Mouse (Mus musculus) stomach, embryonic 16.5 days (tissue): ENCODE measurements around the gene Lta. TPM values are rescaled to one million over a fixed set of nuclear protein-coding genes. Genes with fewer than 3 reads are reported as not detected.

Experiments
- ATAC-seq: fragments of 200-750 bp; cut with Nextera tagmentation; 2 replicates; pipeline ENCODE4 v1.8.0; 2017; ENCODE audit warnings: moderate number of reproducible peaks, moderate TSS enrichment; ENCODE audit not compliant: insufficient read depth, low FRiP score
- H3K27ac ChIP-seq: fragments of 300-500 bp; sonication (generic); 2 replicates; pipeline ENCODE4 v1.5.1; 2014; ENCODE audit warnings: low read length
- H3K27me3 ChIP-seq: fragments of 300-500 bp; sonication (generic); 2 replicates; pipeline ENCODE4 v1.6.1; 2014; ENCODE audit warnings: low read length, control low read depth, mixed read lengths; ENCODE audit not compliant: control insufficient read depth, insufficient read depth
- H3K36me3 ChIP-seq: fragments of 300-500 bp; sonication (generic); 2 replicates; pipeline ENCODE4 v1.6.1; 2014; ENCODE audit warnings: low read length; ENCODE audit not compliant: control insufficient read depth, insufficient read depth
- H3K4me1 ChIP-seq: fragments of 300-500 bp; sonication (generic); 2 replicates; pipeline ENCODE4 v1.6.1; 2014; ENCODE audit warnings: low read length, control low read depth, mixed read lengths; ENCODE audit not compliant: control insufficient read depth, insufficient read depth
- H3K4me2 ChIP-seq: fragments of 300-500 bp; sonication (generic); 2 replicates; pipeline ENCODE4 v1.6.1; 2014; ENCODE audit warnings: low read depth, low read length, mixed read lengths
- H3K4me3 ChIP-seq: fragments of 300-500 bp; sonication (generic); replicated peaks from 2 replicates; pipeline ENCODE4 v1.5.1; 2014; ENCODE audit warnings: mild to moderate bottlenecking, low read length
- H3K9ac ChIP-seq: fragments of 300-500 bp; sonication (generic); 2 replicates; pipeline ENCODE4 v1.6.1; 2014; ENCODE audit warnings: low read length
- H3K9me3 ChIP-seq: fragments of 300-500 bp; sonication (generic); replicated peaks from 2 replicates; pipeline ENCODE4 v1.6.1; 2016; ENCODE audit warnings: low read length, control low read depth; ENCODE audit not compliant: control insufficient read depth
- WGBS: fragments of 180-500 bp; shearing (Covaris S2); extraction: QIAGEN DNeasy Blood & Tissue Kit; methylation state at CpG from one replicate; pipeline ENCODE4 v1.1.7; 2014; 5-methylcytosine and 5-hydroxymethylcytosine counted together
- microRNA-seq: library from miRNA; unstranded; fragments of <30 nt; microRNA quantifications from one replicate; pipeline ENCODE4, GENCODE M21; 2016
- polyA plus RNA-seq: library from polyadenylated mRNA; unstranded; fragments of >200 nt; fragmentation: Nextera tagmentation; extraction: Ambion mirVana; gene quantifications from 2 replicates; pipeline ENCODE4 v1.2.1, GENCODE M21; 2015

The Lta gene
- polyA plus RNA-seq, 1 experiment from 2014 or later: 0.46 TPM

DNA sequence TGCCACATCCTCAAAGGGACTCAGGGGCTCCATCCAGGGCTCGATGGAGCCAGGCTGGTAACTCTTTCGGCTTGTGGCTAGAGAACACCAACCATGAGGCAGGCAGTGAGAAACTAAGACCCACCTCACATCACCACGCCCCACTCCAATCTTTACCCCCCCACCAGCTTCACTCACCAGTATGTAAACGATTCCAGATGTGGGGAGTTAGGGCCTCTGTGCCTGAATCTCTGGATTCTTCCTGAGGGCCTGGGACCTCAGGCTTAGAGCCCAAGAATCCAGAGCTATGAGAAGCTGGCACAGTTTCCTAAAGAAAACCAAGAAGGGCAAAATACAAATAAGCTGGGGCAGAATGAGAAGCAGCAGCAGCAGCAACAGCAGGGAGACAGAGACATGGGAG lies 51.2 kb downstream of the Lta start:
- no peaks in the 10 kb centered on the region for H3K27me3 ChIP-seq
- ATAC-seq: no peak
- 81% methylated on average over 4 of the region's 4 CpGs for WGBS
- peaks cover 68% of the 10 kb centered on the region for H3K36me3 ChIP-seq
- no peaks in the 10 kb centered on the region for H3K9me3 ChIP-seq
- H3K9ac ChIP-seq: no peak overlapping the region
- no peaks in the 10 kb centered on the region for H3K4me1 ChIP-seq
- H3K4me3 ChIP-seq: no peak overlapping the region
- H3K27ac ChIP-seq: no peak overlapping the region
- H3K4me2 ChIP-seq: no peak overlapping the region

Small RNA genes within 50 kb of the gene (microRNA-seq; reads per million reads assigned to microRNA genes)
- gene Mir6973a (not detected), gene Mir6974 (not detected), gene Mir6975 (1.7 reads per million, percentile 2 among the genes with 10 or more reads in this experiment), gene Mir8094 (not detected)

Other genes starting within 250 kb of the Lta start
- gene Hspa1b, start 246.1 kb downstream of the Lta start, polyA plus RNA-seq: 0.94 and 1.4 TPM in 2 replicates
- 0.27 TPM in 1 of 2 replicates, not detected in the other for gene Gm20481, start 235.4 kb downstream of the Lta start, polyA plus RNA-seq
- gene Hspa1a, start 233.2 kb downstream of the Lta start, polyA plus RNA-seq: 13.7 and 16.3 TPM in 2 replicates
- gene Hspa1l, start 232.6 kb downstream of the Lta start, polyA plus RNA-seq: 0.96 and 1.4 TPM in 2 replicates
- 145 and 146 TPM in 2 replicates for gene Lsm2, start 223.5 kb downstream of the Lta start, polyA plus RNA-seq
- gene Vars, start 204.4 kb downstream of the Lta start, polyA plus RNA-seq: 81.1 and 82.1 TPM in 2 replicates
- gene Vwa7, start 188.8 kb downstream of the Lta start, polyA plus RNA-seq: 0.26 and 0.42 TPM in 2 replicates
- gene Sapcd1, start 177.3 kb downstream of the Lta start, polyA plus RNA-seq: 14.2 and 14.3 TPM in 2 replicates
- gene Msh5, start 158.6 kb downstream of the Lta start, polyA plus RNA-seq: 3.9 and 4.2 TPM in 2 replicates
- 396 and 441 TPM in 2 replicates for gene Clic1, start 155.4 kb downstream of the Lta start, polyA plus RNA-seq
- gene Ddah2, start 146.3 kb downstream of the Lta start, polyA plus RNA-seq: 190 and 193 TPM in 2 replicates
- gene Ly6g6c, start 140.0 kb downstream of the Lta start, polyA plus RNA-seq: 50.6 and 109 TPM in 2 replicates
- gene Mpig6b, start 139.2 kb downstream of the Lta start, polyA plus RNA-seq: 0.48 and 1.0 TPM in 2 replicates
- gene Ly6g6e, start 128.4 kb downstream of the Lta start, polyA plus RNA-seq: 32.3 and 49.2 TPM in 2 replicates
- 3.2 and 4.1 TPM in 2 replicates for gene Ly6g6d, start 127.3 kb downstream of the Lta start, polyA plus RNA-seq
- gene Ly6g6f, start 119.7 kb downstream of the Lta start, polyA plus RNA-seq: 0.46 and 0.54 TPM in 2 replicates
- 95.8 and 97.9 TPM in 2 replicates for gene Abhd16a, start 116.1 kb downstream of the Lta start, polyA plus RNA-seq
- gene Ly6g5c, start 97.1 kb downstream of the Lta start, polyA plus RNA-seq: not detected in 2 replicates
- 0.53 and 0.89 TPM in 2 replicates for gene Ly6g5b, start 89.9 kb downstream of the Lta start, polyA plus RNA-seq
- 18.1 and 19.4 TPM in 2 replicates for gene Gpank1, start 83.9 kb downstream of the Lta start, polyA plus RNA-seq
- gene Csnk2b, start 83.3 kb downstream of the Lta start, polyA plus RNA-seq: 245 and 269 TPM in 2 replicates
- 11.7 and 14.2 TPM in 2 replicates for gene D17H6S53E, start 79.0 kb downstream of the Lta start, polyA plus RNA-seq
- 24.9 and 34.0 TPM in 2 replicates for gene Apom, start 73.3 kb downstream of the Lta start, polyA plus RNA-seq
- gene Bag6, start 70.2 kb downstream of the Lta start, polyA plus RNA-seq: 41.2 and 48.4 TPM in 2 replicates
- 111 and 125 TPM in 2 replicates for gene Prrc2a, start 40.5 kb downstream of the Lta start, polyA plus RNA-seq
- 19.9 and 20.2 TPM in 2 replicates for gene Aif1, start 29.3 kb downstream of the Lta start, polyA plus RNA-seq
- 28.1 and 29.9 TPM in 2 replicates for gene Lst1, start 16.9 kb downstream of the Lta start, polyA plus RNA-seq
- gene Ltb, start 10.9 kb downstream of the Lta start, polyA plus RNA-seq: 2.0 TPM in 2 replicates
- gene Tnf, start 3.3 kb downstream of the Lta start, polyA plus RNA-seq: 0.32 TPM in 1 of 2 replicates, not detected in the other
- 0.27 TPM in 1 of 2 replicates, not detected in the other for gene Gm16181, start 15.5 kb upstream of the Lta start, polyA plus RNA-seq
- gene Atp6v1g2, start 28.3 kb upstream of the Lta start, polyA plus RNA-seq: 6.0 and 6.8 TPM in 2 replicates
- gene Nfkbil1, start 30.4 kb upstream of the Lta start, polyA plus RNA-seq: 6.4 and 8.8 TPM in 2 replicates
- gene Ddx39b, start 36.4 kb upstream of the Lta start, polyA plus RNA-seq: 340 and 353 TPM in 2 replicates
- gene H2-D1, start 57.4 kb upstream of the Lta start, polyA plus RNA-seq: 169 and 219 TPM in 2 replicates
- 0.74 and 0.75 TPM in 2 replicates for gene H2-Q1, start 115.1 kb upstream of the Lta start, polyA plus RNA-seq
- 15.0 and 16.3 TPM in 2 replicates for gene H2-Q2, start 136.9 kb upstream of the Lta start, polyA plus RNA-seq
- gene H2-Q4, start 174.3 kb upstream of the Lta start, polyA plus RNA-seq: 2.2 and 2.6 TPM in 2 replicates
- gene H2-Q6, start 219.5 kb upstream of the Lta start, polyA plus RNA-seq: 0.86 and 1.1 TPM in 2 replicates
- gene H2-Q7, start 233.8 kb upstream of the Lta start, polyA plus RNA-seq: 3.6 and 4.2 TPM in 2 replicates